Mouse (Mus musculus) thymus, adult 2 months (tissue): ENCODE data around the gene Rdh7. TPM values are rescaled to one million over a fixed set of nuclear protein-coding genes. Genes with fewer than 3 reads are reported as not detected.
"Not testable (repeated sequence)": the region's sequence is repeated elsewhere in the genome, so short reads cannot be mapped to it uniquely, and the experiment has no call there.

Source experiments
- DNase-seq: peaks from one replicate; pipeline ENCODE4 v3.0.0; 2021
- H3K27ac ChIP-seq: fragments of 200-500 bp; 2 replicates; pipeline ENCODE4 v1.5.1; 2012; ENCODE audit warnings: low read length, control low read depth; ENCODE audit not compliant: control insufficient read depth, insufficient read depth
- H3K27me3 ChIP-seq: fragments of 200-500 bp; 2 replicates; pipeline ENCODE4 v1.6.1; 2012; ENCODE audit warnings: mild to moderate bottlenecking, low read length, moderate library complexity, mixed read lengths; ENCODE audit not compliant: control insufficient read depth, insufficient read depth
- H3K36me3 ChIP-seq: fragments of 200-500 bp; 2 replicates; pipeline ENCODE4 v1.6.1; 2012; ENCODE audit warnings: mild to moderate bottlenecking, low read length, moderate library complexity; ENCODE audit not compliant: control insufficient read depth, insufficient read depth
- H3K4me1 ChIP-seq: fragments of 200-500 bp; replicated peaks from 2 replicates; pipeline ENCODE4 v1.6.1; 2012; ENCODE audit warnings: low read length; ENCODE audit not compliant: control insufficient read depth, insufficient read depth
- H3K4me3 ChIP-seq: fragments of 200-500 bp; 2 replicates; pipeline ENCODE4 v1.5.1; 2012; ENCODE audit warnings: mild to moderate bottlenecking, low read length, control low read depth, moderate library complexity; ENCODE audit not compliant: control insufficient read depth, insufficient read depth
- CTCF ChIP-seq: fragments of 200-500 bp; IDR thresholded peaks from 2 replicates; pipeline ENCODE4 v1.5.1; 2012; ENCODE audit warnings: mild to moderate bottlenecking, control low read depth, low read length, moderate library complexity, borderline replicate concordance; ENCODE audit not compliant: control insufficient read depth, poor library complexity, insufficient read depth; ENCODE audit errors: extremely low read depth
- POLR2A ChIP-seq: fragments of 200-500 bp; IDR thresholded peaks from 2 replicates; pipeline ENCODE4 v1.6.1; 2012; ENCODE audit warnings: mild to moderate bottlenecking, low read length, control low read depth, moderate library complexity; ENCODE audit not compliant: control insufficient read depth, poor library complexity, insufficient read depth; ENCODE audit errors: extremely low read depth
- WGBS: fragments of 180-500 bp; shearing (Covaris S2); methylation state at CpG from one replicate; pipeline ENCODE4 v1.1.7; 2018; 5-methylcytosine and 5-hydroxymethylcytosine counted together
- polyA plus RNA-seq: library from polyadenylated mRNA; depleted of rRNA; stranded (reverse); fragments of >200 nt; gene quantifications from 2 replicates; pipeline ENCODE4 v1.2.3, GENCODE M21; 2012; rRNA removed

Gene Rdh7
- polyA plus RNA-seq, 1 experiment = 0.11 TPM

- DNase-seq = no peak
- no peak overlapping the region for H3K27ac ChIP-seq
- no peaks in the 10 kb centered on the region for H3K36me3 ChIP-seq
- H3K4me3 ChIP-seq = no peak overlapping the region
- H3K27me3 ChIP-seq = no peaks in the 10 kb centered on the region
- 84% methylated on average over 5 of the region's 5 CpGs for WGBS
- TF ChIP-seq CTCF (no peak), POLR2A (no peak)
- no peaks in the 10 kb centered on the region for H3K4me1 ChIP-seq
Observed at GRCm38 (mm10) chr10:127835292-127835691, 53.3 kb downstream of the Rdh7 start.

GRCm38 (mm10) chr10:127834186-127834585 lies 54.4 kb downstream of the Rdh7 start:
- not testable (repeated sequence) for H3K36me3 ChIP-seq, H3K4me1 ChIP-seq, DNase-seq, H3K27me3 ChIP-seq, H3K27ac ChIP-seq, H3K4me3 ChIP-seq
- WGBS = 98% methylated on average over 1 of the region's 1 CpGs

Other genes with a start within 250 kb of the Rdh7 start
- gene Stat6, start 245.8 kb downstream of the Rdh7 start, polyA plus RNA-seq = 168 and 185 TPM in 2 replicates
- gene Nemp1, start 221.9 kb downstream of the Rdh7 start, polyA plus RNA-seq = 14.2 and 15.0 TPM in 2 replicates
- 69.3 and 79.2 TPM in 2 replicates for gene Nab2, start 220.2 kb downstream of the Rdh7 start, polyA plus RNA-seq
- 1.6 and 1.8 TPM in 2 replicates for gene Myo1a, start 183.6 kb downstream of the Rdh7 start, polyA plus RNA-seq
- gene Tac2, start 164.3 kb downstream of the Rdh7 start, polyA plus RNA-seq = 4.3 and 4.5 TPM in 2 replicates
- gene Zbtb39, start 149.3 kb downstream of the Rdh7 start, polyA plus RNA-seq = 7.4 and 8.3 TPM in 2 replicates
- 2.3 and 2.4 TPM in 2 replicates for gene Gpr182, start 137.1 kb downstream of the Rdh7 start, polyA plus RNA-seq
- gene Rdh1, start 129.1 kb downstream of the Rdh7 start, polyA plus RNA-seq = 0.04 and 0.08 TPM in 2 replicates
- gene Rdh16f1, start 129.0 kb downstream of the Rdh7 start, polyA plus RNA-seq = 0.10 TPM in 1 of 2 replicates, not detected in the other
- gene Rdh9, start 112.4 kb downstream of the Rdh7 start, polyA plus RNA-seq = 0.14 and 0.20 TPM in 2 replicates
- gene Rdh16, start 87.7 kb downstream of the Rdh7 start, polyA plus RNA-seq = 0.03 and 0.14 TPM in 2 replicates
- not detected in 2 replicates for gene Rdh19, start 38.9 kb downstream of the Rdh7 start, polyA plus RNA-seq
- 0.32 TPM in 1 of 2 replicates, not detected in the other for gene Rdh16f2, start 22.3 kb downstream of the Rdh7 start, polyA plus RNA-seq
- gene Sdr9c7, start 9.7 kb upstream of the Rdh7 start, polyA plus RNA-seq = 0.52 and 1.3 TPM in 2 replicates
- 1.2 and 1.6 TPM in 2 replicates for gene Hsd17b6, start 118.8 kb upstream of the Rdh7 start, polyA plus RNA-seq
- 20.8 and 21.1 TPM in 2 replicates for gene Prim1, start 126.4 kb upstream of the Rdh7 start, polyA plus RNA-seq
- 204 and 209 TPM in 2 replicates for gene Naca, start 146.8 kb upstream of the Rdh7 start, polyA plus RNA-seq
- 55.7 and 99.1 TPM in 2 replicates for gene Ptges3, start 170.1 kb upstream of the Rdh7 start, polyA plus RNA-seq
- 3,947 and 4,074 TPM in 2 replicates for gene Atp5b, start 194.5 kb upstream of the Rdh7 start, polyA plus RNA-seq
- gene Baz2a, start 202.8 kb upstream of the Rdh7 start, polyA plus RNA-seq = 126 and 131 TPM in 2 replicates